Mouse (Mus musculus): ENCODE measurements around the gene Mrpl2. TPM values are rescaled to one million over a fixed set of nuclear protein-coding genes. Genes with fewer than 3 reads are reported as not detected.

Mrpl2 gene
- 32.0 TPM for total RNA-seq (2023)

DNA sequence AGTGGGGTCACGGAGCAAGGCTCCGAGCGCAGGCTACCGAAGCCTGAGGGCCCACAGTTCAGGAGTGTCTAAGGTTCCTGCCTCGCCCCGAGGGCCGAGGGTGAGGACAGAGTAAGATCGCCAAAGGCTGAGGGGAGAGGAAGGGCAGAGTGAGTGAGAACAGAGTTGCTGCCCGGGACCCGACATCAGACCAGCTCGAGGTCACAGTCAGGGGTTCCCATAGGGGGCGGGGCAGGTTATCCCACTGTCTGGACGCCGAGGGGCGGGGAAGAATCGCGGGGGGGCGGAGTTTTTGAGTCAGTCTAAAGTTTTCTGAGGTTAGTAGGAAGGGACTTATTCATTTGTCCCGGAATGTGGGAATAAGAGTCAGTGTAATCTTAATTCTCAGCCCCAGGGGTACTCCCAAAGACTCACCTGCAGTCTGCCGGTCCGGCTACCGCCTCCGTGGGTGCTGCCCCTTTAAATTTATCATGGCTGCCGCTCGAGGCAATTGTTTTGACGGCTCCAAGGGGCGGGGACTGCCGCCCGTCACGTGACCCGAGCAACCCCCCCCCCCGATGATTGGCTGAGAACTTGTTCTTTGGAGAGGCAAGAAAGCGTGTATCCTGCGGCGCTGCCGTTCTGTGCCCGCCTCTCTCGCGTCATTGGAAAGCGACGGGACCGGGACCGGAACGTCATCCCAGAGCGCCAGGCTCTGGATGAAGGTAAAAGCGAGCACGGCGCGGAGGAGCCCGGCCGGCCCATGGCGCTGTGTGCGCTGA lies at the start of gene Mrpl2, which contains the start of gene Klc4:
TSS of gene Mrpl2 (plus strand) at position 669 of the 761 bp plus-strand sequence.
TSS of gene Klc4 (minus strand) at position 462 of the 761 bp plus-strand sequence.

GRCm38 (mm10) chr17:46628791-46629684 lies 17.0 kb upstream of the Mrpl2 start, which contains the start of gene Ptk7:
Gene Ptk7 (minus strand): TSS chr17:46629504.

DNA sequence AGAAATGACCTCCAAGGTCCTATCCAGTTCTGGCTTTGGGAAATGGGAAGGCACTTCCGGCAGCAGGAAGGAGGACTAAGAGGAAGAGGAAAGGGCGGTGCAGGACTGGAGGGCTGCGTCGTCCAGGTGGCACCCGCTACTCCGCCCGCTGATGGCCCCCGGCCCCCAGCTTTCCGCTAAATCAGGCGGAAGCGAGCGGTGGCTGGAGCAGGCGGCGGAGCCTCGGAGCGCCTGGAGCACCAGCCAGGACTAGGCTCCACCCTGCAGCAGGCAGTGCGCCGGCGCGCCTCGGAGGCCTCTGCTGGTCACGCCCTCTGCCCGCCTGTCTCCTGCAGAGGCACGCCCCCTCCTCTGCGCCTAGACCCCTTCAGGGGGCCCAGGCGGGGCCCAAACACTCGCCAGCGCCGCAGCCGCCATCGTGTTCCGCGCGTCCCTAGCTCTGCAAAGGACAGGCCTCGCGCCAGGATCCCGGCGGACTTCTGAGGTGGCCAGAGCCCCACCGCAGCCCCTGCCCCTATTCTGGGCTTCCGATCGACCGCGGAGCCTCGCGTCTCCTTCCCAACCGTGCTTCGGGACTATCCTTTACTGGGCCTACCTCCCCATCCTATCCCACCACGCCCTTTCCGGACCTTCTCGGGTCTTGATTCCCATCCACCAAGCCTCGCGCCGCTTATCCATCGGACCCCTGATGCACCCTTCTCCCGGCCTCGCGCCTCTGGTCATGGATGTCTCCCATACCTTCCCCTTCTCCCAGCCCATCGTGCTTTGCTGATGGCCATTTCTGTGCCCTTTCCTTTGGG lies 4.4 kb downstream of the Mrpl2 start, which contains the start of gene Cul7:
TSS of gene Cul7 (plus strand) at position 106 of the 800 bp plus-strand sequence.

GRCm38 (mm10) chr17:46673850-46674529 lies 28.0 kb downstream of the Mrpl2 start, which contains the start of gene Rrp36:
Gene Rrp36 (minus strand): TSS chr17:46674352.

GRCm38 (mm10) chr17:46678416-46678815 lies 32.4 kb downstream of the Mrpl2 start, which contains the start of gene Mea1:
Gene Mea1 (plus strand): TSS chr17:46678793.

DNA sequence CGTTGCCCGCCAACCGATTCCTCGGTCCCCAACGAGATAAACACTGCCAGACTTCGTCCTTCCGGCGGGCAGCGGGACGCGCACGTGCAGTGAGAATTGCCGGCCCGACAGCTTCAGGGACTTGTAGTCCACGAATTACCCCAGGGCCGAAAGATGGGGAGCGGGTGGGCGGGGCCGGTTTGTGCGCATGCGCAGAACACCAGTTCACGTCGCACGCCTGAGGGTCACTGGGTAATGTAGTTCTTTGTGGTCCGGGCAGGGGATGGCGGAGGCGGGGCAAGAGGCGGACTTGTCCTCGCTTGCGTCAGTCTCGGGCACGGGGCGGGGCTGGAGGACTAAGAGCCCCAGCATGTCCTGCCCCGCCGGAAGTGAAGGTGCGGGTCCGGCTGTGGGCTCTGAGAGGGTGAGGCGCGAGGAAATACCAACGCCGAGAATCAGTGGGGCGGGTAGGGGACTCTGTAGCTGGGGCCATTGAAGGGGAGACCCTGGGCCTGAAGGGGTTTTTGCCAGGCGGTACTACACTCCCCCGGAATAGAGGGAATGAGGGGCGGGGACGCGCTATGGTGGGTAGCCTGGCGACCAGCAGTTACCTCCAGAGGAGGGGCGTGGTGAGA lies 34.8 kb downstream of the Mrpl2 start, which contains the start of gene Klhdc3:
TSS of gene Klhdc3 (minus strand) at position 155 of the 614 bp plus-strand sequence.

Other genes with a start within 250 kb of the Mrpl2 start
- gene Crip3, start 217.3 kb upstream of the Mrpl2 start, total RNA-seq (2023): not detected
- gene Slc22a7, start 207.8 kb upstream of the Mrpl2 start, total RNA-seq (2023): not detected
- 0.59 TPM for gene Ttbk1, start 158.6 kb upstream of the Mrpl2 start, total RNA-seq (2023)
- 0.83 TPM for gene Dnph1, start 149.5 kb upstream of the Mrpl2 start, total RNA-seq (2023)
- gene Cul9, start 99.8 kb upstream of the Mrpl2 start, total RNA-seq (2023): 15.0 TPM
- 84.8 TPM for gene Srf, start 90.1 kb upstream of the Mrpl2 start, total RNA-seq (2023)
- 0.21 TPM for gene Ptk7, start 16.7 kb upstream of the Mrpl2 start, total RNA-seq (2023)
- 14.8 TPM for gene Klc4, start 207 bp upstream of the Mrpl2 start, total RNA-seq (2023)
- gene Cul7, start 4.1 kb downstream of the Mrpl2 start, total RNA-seq (2023): 5.6 TPM
- gene Rrp36, start 28.1 kb downstream of the Mrpl2 start, total RNA-seq (2023): 29.7 TPM
- 49.4 TPM for gene Mea1, start 32.6 kb downstream of the Mrpl2 start, total RNA-seq (2023)
- gene Klhdc3, start 34.7 kb downstream of the Mrpl2 start, total RNA-seq (2023): 50.4 TPM
- gene Ppp2r5d, start 58.9 kb downstream of the Mrpl2 start, total RNA-seq (2023): 42.6 TPM
- gene Pex6, start 65.2 kb downstream of the Mrpl2 start, total RNA-seq (2023): 29.0 TPM
- 2.0 TPM for gene Gnmt, start 82.9 kb downstream of the Mrpl2 start, total RNA-seq (2023)
- 52.2 TPM for gene Cnpy3, start 106.0 kb downstream of the Mrpl2 start, total RNA-seq (2023)
- 0.77 TPM for gene Ptcra, start 117.5 kb downstream of the Mrpl2 start, total RNA-seq (2023)
- gene 2310039H08Rik, start 126.4 kb downstream of the Mrpl2 start, total RNA-seq (2023): 16.3 TPM
- 63.5 TPM for gene Rpl7l1, start 136.4 kb downstream of the Mrpl2 start, total RNA-seq (2023)
- 60.7 TPM for gene Bicral, start 212.3 kb downstream of the Mrpl2 start, total RNA-seq (2023)
- 17.5 TPM for gene Tbcc, start 244.5 kb downstream of the Mrpl2 start, total RNA-seq (2023)